Mouse (Mus musculus): ENCODE results near the gene Gstp3. TPM values are rescaled to one million over a fixed set of nuclear protein-coding genes. Genes with fewer than 3 reads are reported as not detected.
"Not testable (repeated sequence)": the region's sequence is repeated elsewhere in the genome, so short reads cannot be mapped to it uniquely, and the experiment has no call there.

Gene Gstp3
- total RNA-seq, 2 experiments from 2014 or later = not detected

DNA sequence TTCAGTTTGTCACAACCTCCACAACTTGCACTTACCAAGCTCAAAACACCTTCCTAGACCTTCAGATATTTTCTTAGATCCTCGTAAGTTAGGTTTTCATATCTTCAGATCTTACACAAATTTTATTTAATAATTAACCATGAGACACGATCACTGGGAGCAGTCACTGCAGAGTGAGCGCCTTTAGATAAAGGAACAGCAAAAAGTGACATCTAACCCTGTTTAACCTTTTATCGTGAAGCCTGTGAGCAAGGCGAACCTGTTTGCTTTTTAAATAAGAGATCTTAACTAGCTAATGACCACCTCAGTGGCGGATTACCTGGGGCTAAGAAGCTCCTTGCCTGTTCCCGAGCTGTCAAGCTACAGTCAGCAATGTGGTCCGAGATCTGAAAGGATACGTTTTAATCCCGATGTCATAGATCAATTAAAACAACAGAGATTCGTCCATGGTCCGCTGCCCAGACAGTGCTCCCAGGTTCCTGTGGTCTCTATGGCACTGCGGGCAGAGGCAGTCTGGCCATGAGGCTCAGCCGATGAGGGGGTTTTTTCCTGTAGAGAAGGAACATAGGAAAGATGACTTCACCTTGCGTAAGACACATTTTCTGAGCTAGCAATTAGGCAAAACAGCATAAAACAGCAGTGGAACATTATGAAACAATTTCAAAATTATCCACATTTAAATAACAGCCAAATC is 9.5 kb upstream of the Gstp3 start:
- H3K27ac ChIP-seq = no peak overlapping the region
- intact Hi-C loops (cut with DNase I) = no loop called here
- H3K4me3 ChIP-seq = no peak overlapping the region
- no peak for TF ChIP-seq CTCF (IDR thresholded peaks at IDR 0.05)
- no peak for DNase-seq

DNA sequence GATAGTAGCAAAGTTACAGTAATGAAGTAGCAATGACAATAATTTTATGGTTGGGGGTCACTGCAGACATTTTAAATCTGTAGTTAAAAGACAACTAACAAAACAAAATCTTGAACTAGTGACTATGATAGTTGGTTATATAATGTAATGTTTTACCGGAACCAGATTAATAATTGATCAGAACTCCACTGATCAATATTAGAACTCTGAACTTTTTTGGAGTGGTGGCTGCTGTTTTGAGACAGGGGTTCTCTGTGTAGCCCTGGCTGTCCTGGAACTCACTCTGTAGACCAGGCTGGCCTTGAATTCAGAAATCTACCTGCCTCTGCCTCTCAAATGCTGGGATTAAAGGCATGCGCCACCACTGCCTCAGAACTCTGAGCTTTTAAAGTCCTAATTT is 8.9 kb upstream of the Gstp3 start:
- intact Hi-C loops (cut with DNase I); H3K4me3 ChIP-seq; H3K27ac ChIP-seq; DNase-seq: not testable (repeated sequence)

DNA sequence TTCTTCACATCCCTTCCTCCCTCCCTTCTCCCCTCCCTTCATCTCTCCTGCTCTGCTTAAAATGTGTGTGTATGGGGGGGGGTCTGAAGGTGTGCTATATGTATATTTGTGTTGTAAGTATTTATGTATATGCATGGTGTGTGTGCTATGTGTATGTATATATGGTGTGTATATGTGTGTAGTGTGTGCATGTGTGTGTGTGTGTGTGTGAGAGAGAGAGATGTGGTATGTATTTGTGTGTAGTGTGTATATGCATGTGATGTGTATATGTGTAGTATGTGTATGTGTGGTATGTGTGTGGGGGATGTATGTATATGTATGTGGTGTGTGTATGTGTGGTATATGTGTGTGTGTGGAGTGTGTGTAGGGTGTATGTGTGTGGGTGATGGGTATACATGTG is 7.5 kb upstream of the Gstp3 start:
- DNase-seq = no peak
- H3K4me3 ChIP-seq = no peak overlapping the region
- TF ChIP-seq CTCF (IDR thresholded peaks at IDR 0.05) = no peak
- H3K27ac ChIP-seq = no peak overlapping the region
- intact Hi-C loops (cut with DNase I) = no loop called here

DNA sequence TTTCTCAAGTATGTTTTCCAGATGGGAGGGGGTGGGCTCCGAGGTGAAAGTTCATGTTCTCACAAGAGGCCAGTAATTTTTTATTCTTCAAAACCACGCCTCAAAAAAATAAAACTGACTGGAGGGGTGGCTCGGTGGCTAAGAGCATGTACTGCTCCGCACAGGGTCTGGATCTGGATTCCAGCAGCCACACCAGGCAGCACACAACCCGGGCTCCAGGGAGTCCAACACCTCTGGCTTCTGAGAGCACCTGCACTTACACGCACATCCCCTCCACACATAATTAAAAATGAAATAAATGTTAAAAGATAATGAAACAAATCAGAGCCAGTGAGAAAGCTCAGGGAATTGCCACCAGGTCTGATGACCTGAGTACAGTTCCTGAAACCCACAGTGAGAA is 6.9 kb upstream of the Gstp3 start:
- no peak for DNase-seq
- no peak overlapping the region for H3K27ac ChIP-seq
- H3K4me3 ChIP-seq = no peak overlapping the region
- no peak for TF ChIP-seq CTCF (IDR thresholded peaks at IDR 0.05)
- intact Hi-C loops (cut with DNase I) = no loop called here

DNA sequence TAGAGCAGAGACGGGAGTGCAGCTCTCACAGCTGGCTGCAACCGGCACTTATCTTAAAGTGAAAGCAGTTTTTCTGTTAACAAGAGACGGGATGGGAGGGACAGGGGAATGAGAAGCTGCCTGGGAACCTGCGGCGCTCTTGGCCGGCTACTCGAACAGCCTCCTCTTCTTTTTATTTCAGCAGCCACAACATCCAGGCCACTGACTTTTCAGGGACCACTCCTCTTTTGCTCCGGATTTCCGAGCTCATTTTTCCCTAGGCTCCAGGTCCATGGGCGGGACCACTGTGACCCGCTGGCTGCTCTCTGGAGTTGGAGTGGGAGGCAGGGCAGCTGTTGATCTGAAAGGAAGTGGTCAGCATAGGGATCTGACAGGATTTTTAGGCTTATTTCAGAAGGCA is 5.1 kb upstream of the Gstp3 start:
- Histone ChIP-seq H3K4me3 (peak overlapping the region; percentile 58), H3K27ac (peak overlapping the region; percentile 70; the same call in 1 of the 2 replicates)
- intact Hi-C loops (cut with DNase I); DNase-seq: not testable (repeated sequence)

DNA sequence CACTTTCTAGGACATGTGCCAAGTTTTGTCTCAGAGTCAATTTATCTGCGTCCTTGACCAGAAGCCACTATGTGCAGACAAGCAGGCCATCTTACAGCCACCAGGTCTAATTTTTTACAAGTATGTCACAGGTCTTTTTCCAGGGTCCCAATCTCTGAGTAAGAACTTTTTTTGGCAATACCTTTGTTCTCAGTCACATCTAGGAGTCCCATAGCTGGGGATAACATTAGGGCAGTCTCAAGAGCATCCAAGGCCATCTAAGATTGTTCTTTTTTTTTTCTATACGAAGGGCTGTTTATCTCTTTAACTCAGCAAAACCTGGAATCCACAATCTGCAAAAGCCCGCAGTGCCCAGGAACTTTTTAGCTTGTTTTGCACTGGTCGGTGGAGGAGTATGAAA is 4.0 kb upstream of the Gstp3 start:
- DNase-seq; H3K4me3 ChIP-seq; intact Hi-C loops (cut with DNase I); H3K27ac ChIP-seq: not testable (repeated sequence)

DNA sequence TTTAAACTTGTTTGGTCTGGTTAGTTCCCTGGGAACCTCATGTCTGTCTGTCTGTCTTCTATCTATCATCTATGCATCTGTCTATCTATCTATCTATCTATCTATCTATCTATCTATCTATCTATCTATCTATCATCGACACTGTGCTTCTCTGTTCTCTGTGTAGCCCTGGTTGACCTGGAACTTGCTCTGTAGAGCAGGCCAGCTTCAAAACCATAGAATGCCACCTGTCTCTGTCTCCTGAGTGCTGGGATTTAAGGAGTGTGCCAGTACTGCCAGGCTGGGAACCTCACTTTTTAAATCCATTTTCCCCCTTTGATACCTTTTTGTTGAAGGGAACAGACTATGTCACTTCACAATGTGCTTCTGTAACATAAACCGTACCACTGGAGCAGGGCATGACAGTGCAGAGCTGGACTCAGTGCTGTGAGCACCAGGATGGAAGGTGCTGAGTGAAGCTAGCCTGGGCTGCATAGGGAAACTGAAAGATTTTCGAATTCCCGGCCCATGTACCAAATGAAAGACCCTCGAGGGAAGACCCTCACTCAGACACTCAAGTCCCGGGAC is 1.6 kb upstream of the Gstp3 start:
- no peak overlapping the region for H3K4me3 ChIP-seq
- intact Hi-C loops (cut with DNase I) = no loop called here
- no peak overlapping the region for H3K27ac ChIP-seq
- no peak for TF ChIP-seq CTCF (IDR thresholded peaks at IDR 0.05)
- no peak for DNase-seq

DNA sequence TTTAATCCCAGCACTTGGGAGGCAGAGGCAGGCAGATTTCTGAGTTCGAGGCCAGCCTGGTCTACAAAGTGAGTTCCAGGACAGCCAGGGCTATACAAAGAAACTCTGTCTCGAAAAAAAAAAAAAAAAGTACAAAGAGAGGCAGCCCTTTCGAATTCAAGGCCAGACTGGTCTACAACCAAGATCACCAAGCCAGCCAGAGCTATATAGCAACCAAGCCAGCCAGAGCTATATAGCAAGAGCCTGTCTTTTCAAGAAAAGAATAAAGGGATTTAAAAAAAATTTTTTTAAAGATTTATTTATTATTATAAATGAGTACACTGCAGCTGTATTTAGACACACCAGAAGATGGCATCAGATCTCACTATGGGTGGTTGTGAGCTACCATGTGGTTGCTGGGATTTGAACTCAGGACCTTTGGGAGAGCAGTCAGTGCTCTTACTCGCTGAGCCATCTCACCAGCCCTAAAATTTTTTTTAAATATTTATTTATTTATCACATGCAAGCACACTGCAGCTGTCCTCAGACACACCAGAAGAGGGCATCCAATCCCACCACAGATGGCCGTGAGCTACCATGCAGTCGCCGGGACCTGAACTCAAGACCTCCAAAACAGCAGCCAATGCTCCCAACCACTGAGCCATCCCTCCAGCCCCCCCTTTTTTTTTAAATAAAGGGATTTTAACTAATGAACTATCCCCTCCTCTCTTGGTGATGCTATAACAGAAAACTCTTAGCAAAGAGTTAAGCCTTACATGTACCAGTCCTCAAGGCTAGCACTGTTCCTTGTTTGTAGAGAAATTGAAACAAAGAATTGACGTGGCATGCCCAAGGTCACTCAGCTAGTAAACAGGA is 902 bp upstream of the Gstp3 start:
- H3K27ac ChIP-seq; H3K4me3 ChIP-seq; DNase-seq; intact Hi-C loops (cut with DNase I): not testable (repeated sequence)

DNA sequence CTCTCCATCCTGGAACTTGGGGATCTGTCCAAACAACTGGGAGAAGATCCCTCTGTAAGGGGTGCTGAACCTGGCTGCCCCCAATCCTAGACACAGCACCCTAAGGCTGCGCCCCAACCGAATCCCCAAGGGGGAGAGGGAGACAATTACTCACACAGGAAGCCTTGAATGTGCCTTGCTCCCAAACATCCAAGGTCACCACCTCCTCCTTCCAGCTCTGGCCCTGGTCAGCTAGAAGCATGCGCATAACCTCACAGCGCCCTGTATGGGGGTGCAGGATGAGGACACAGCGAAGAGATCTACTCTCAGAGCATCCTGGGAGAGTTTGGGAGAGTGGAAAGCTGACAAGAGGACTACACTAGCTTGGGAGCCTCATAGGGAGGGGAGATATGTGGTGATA is 788 bp downstream of the Gstp3 start:
- TF ChIP-seq CTCF (IDR thresholded peaks at IDR 0.05) = no peak
- Histone ChIP-seq H3K27ac (no peak overlapping the region), H3K4me3 (no peak overlapping the region)
- DNase-seq = no peak
- intact Hi-C loops (cut with DNase I) = no loop called here

DNA sequence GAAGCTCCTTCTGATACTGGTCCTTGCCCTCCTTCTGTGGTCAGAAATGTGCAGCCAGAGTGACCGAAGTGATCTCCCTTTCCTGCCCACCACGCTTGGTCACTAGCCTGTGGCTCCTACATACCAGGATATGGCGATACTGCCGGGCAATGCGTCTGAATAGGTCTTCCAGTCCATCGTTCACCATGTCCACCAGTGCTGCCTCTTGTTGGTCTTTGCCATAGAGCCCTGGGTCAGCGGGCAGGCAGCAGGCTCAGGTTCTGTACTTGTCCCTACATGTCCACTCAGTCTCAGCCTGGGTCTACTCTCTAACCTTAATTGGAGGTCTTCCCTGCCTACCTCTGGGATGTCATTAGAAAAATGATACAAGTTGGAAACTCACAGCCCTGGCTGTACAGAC is 1.4 kb downstream of the Gstp3 start:
- DNase-seq = no peak
- intact Hi-C loops (cut with DNase I) = no loop called here
- Histone ChIP-seq H3K27ac (no peak overlapping the region), H3K4me3 (no peak overlapping the region)
- TF ChIP-seq CTCF (IDR thresholded peaks at IDR 0.05) = no peak

DNA sequence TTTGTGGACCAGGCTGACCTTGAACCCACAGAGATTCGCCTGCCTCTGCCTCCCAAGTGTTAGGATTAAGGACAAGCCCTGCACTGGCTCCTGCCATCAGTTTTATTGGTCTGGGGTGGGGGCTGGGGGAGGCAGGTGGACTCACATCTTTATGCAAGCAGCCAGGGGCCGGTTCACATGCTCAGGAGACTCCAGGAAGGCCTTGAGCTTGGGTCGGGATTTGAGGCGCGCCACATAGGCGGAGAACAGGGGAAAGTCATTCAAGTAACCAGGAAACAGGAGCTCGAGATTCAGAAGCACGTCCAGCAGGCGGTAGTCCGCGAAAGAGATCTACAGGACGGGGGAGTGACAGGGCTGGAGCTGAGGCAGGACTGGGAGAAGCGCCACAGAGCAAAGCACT is 2.0 kb downstream of the Gstp3 start:
- Histone ChIP-seq H3K4me3 (no peak overlapping the region), H3K27ac (no peak overlapping the region)
- intact Hi-C loops (cut with DNase I) = no loop called here
- no peak for TF ChIP-seq CTCF (IDR thresholded peaks at IDR 0.05)
- DNase-seq = no peak

DNA sequence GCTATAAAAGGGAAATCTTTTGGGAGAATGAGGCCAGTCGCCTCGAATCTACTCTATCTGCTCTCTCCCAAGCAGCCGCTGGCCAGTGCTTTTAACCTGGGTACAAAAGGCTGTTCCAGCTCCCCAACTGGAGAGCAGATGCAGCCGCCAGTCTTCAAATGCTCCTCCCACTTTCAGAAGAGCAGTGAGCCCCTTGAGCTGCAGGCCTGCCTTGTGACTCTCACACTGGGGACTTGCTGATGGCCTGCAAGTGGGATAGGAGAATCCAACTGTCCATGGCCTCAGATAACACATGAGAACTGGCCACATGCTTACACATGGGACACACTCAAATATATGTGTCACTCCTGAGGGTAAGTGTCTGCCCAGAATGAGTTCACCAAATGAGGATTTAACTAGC is 2.6 kb downstream of the Gstp3 start:
- DNase-seq = no peak
- intact Hi-C loops (cut with DNase I) = no loop called here
- H3K27ac ChIP-seq = peak overlapping the region; percentile 50; the same call in 1 of the 2 replicates
- H3K4me3 ChIP-seq = no peak overlapping the region
- no peak for TF ChIP-seq CTCF (IDR thresholded peaks at IDR 0.05)

DNA sequence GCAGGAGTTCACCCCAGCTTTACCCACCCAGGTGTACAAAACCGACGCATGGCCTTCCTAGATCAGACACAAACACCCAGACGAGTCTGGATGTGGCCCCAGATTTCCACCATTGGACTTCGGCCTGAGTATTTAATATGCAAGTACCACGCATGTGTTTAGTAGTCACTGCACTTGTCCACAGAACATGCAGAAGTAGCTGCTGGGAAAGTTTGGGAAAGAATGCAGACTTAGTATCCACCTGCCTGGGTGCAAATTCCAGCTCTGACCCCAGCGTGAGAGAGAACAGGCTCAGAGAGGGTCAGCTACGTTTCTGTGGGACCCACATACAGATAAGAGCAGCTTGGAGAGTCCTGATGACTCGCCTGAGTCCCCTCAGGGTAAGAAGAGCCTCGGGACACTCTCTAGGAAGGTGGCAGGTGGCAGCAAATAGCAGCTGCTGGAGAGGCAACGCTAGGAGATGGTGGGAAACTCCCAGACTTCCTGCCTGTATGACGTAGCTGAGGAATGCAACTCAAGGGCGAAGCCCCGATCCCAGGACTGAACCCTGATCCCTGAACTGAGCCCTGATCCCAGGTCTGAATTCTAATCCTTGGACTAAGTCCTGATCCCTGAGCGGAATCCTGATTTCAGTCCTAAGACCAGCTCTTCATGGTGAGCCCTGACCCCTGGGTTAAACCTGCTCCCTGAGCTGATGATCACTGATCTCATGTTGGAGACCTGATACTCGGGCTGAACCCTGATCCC is 3.2 kb downstream of the Gstp3 start:
- Histone ChIP-seq H3K4me3 (no peak overlapping the region), H3K27ac (peak overlapping the region; percentile 50; the same call in 1 of the 2 replicates)
- no peak for DNase-seq
- no peak for TF ChIP-seq CTCF (IDR thresholded peaks at IDR 0.05)
- intact Hi-C loops (cut with DNase I) = no loop called here

Measured in gastrocnemius, adult 2 months (tissue).